8 mouse cellular contexts compared by ENCODE assay signal in genomic region chr6:124828101-124828592, GRCm38 (mm10). TPM values are rescaled to one million over a fixed set of nuclear protein-coding genes. Genes with fewer than 3 reads are reported as not detected.
DNase-seq lines count a peak whose midpoint lies in the region; ATAC-seq lines count a peak whose summit lies in the region.

No protein-coding gene starts in this region.

- peaks cover 49% of the 10 kb centered on the region for H3K36me3 ChIP-seq in embryonic facial prominence, embryonic 14.5 days (ENCODE audit: control insufficient read depth, insufficient read depth, low read length)
- peaks cover 52% of the 10 kb centered on the region for H3K36me3 ChIP-seq in intestine, embryonic 14.5 days (ENCODE audit: control insufficient read depth, insufficient read depth, low read length)
- peaks cover 57% of the 10 kb centered on the region for H3K36me3 ChIP-seq in liver, embryonic 15.5 days (replicated peaks)
- H3K36me3 ChIP-seq in neural tube, embryonic 14.5 days (ENCODE audit: control insufficient read depth, insufficient read depth, low read length) = peaks cover 29% of the 10 kb centered on the region

- 20% methylated on average over 10 of the region's 10 CpGs for WGBS in embryonic facial prominence, embryonic 14.5 days
- 21% methylated on average over 10 of the region's 10 CpGs for WGBS in intestine, embryonic 14.5 days
- WGBS in liver, embryonic 15.5 days (ENCODE audit: insufficient replicate concordance) = 20% methylated on average over 10 of the region's 10 CpGs
- WGBS in neural tube, embryonic 14.5 days = 22% methylated on average over 10 of the region's 10 CpGs

- H3K9ac ChIP-seq in embryonic facial prominence, embryonic 14.5 days (ENCODE audit: low read depth, low read length) = peak overlapping the region; percentile 63
- H3K9ac ChIP-seq in intestine, embryonic 14.5 days (ENCODE audit: low read length) = peak overlapping the region; percentile 50
- H3K9ac ChIP-seq in liver, embryonic 15.5 days = peak overlapping the region; percentile 53
- peak overlapping the region; percentile 51 for H3K9ac ChIP-seq in neural tube, embryonic 14.5 days (replicated peaks; ENCODE audit: low read depth, low read length)

- peak; percentile 56 for DNase-seq in left cerebral cortex, postnatal 4 days
- no peak for DNase-seq in left cerebral cortex, adult 8-10 months (ENCODE audit: low spot score in 2 of 2)
- peak; percentile 65 for DNase-seq in adrenal gland, adult 8-10 months
- peak; percentile 71 for DNase-seq in embryonic facial prominence, embryonic 14.5 days (ENCODE audit: low spot score)
- DNase-seq in intestine, embryonic 14.5 days (ENCODE audit: low spot score) = no peak
- no peak for DNase-seq in layer of hippocampus, adult 11-12 months (ENCODE audit: low spot score)

- intact Hi-C loops in left cerebral cortex, postnatal 4 days (cut with DNase I) = no loop called here

- peak overlapping the region; percentile 58 for H3K4me3 ChIP-seq in embryonic facial prominence, embryonic 14.5 days (ENCODE audit: low read depth, low read length)
- peak overlapping the region; percentile 69 for H3K4me3 ChIP-seq in intestine, embryonic 14.5 days (ENCODE audit: low read depth, low read length)
- H3K4me3 ChIP-seq in liver, embryonic 15.5 days (replicated peaks) = peak overlapping the region; percentile 83
- H3K4me3 ChIP-seq in neural tube, embryonic 14.5 days (ENCODE audit: low read depth, low read length) = peak overlapping the region; percentile 47

- no peak for ATAC-seq in embryonic facial prominence, embryonic 14.5 days (ENCODE audit: low read depth)
- ATAC-seq in intestine, embryonic 14.5 days (replicated peaks; ENCODE audit: low FRiP score, low TSS enrichment, low read depth) = no peak
- ATAC-seq in liver, embryonic 15.5 days (ENCODE audit: insufficient read depth) = no peak
- ATAC-seq in neural tube, embryonic 14.5 days (ENCODE audit: low read depth) = no peak

- H3K4me1 ChIP-seq in embryonic facial prominence, embryonic 14.5 days (ENCODE audit: control insufficient read depth, insufficient read depth, low read length) = peaks cover 9% of the 10 kb centered on the region; the same call in 1 of the 2 replicates
- H3K4me1 ChIP-seq in intestine, embryonic 14.5 days (replicated peaks; ENCODE audit: control insufficient read depth, insufficient read depth, low read length) = peaks cover 6% of the 10 kb centered on the region; the same call in 1 of the 2 replicates
- H3K4me1 ChIP-seq in liver, embryonic 15.5 days (replicated peaks) = peaks cover 49% of the 10 kb centered on the region
- peaks cover 16% of the 10 kb centered on the region for H3K4me1 ChIP-seq in neural tube, embryonic 14.5 days (ENCODE audit: control insufficient read depth, insufficient read depth, low read length)

- peak overlapping the region; percentile 82 for H3K4me2 ChIP-seq in embryonic facial prominence, embryonic 14.5 days (ENCODE audit: low read depth, low read length)
- peak overlapping the region; percentile 68 for H3K4me2 ChIP-seq in intestine, embryonic 14.5 days (ENCODE audit: low read length)
- H3K4me2 ChIP-seq in liver, embryonic 15.5 days = peak overlapping the region; percentile 92
- H3K4me2 ChIP-seq in neural tube, embryonic 14.5 days (ENCODE audit: low read depth, low read length) = peak overlapping the region; percentile 65

- H3K27ac ChIP-seq in embryonic facial prominence, embryonic 14.5 days (replicated peaks; ENCODE audit: low read depth, low read length) = peak overlapping the region; percentile 64
- peak overlapping the region; percentile 24; the same call in 1 of the 2 replicates for H3K27ac ChIP-seq in intestine, embryonic 14.5 days (ENCODE audit: low read depth)
- peak overlapping the region; percentile 60 for H3K27ac ChIP-seq in liver, embryonic 15.5 days (replicated peaks)
- H3K27ac ChIP-seq in neural tube, embryonic 14.5 days (ENCODE audit: low read depth, low read length) = peak overlapping the region; percentile 2; the same call in 1 of the 2 replicates

- H3K9me3 ChIP-seq in embryonic facial prominence, embryonic 14.5 days (ENCODE audit: control insufficient read depth, low read length) = no peaks in the 10 kb centered on the region
- no peaks in the 10 kb centered on the region for H3K9me3 ChIP-seq in intestine, embryonic 14.5 days (ENCODE audit: control insufficient read depth, low read length)
- no peaks in the 10 kb centered on the region for H3K9me3 ChIP-seq in liver, embryonic 15.5 days (replicated peaks)
- H3K9me3 ChIP-seq in neural tube, embryonic 14.5 days (ENCODE audit: control insufficient read depth, low read length) = no peaks in the 10 kb centered on the region

- no peaks in the 10 kb centered on the region for H3K27me3 ChIP-seq in embryonic facial prominence, embryonic 14.5 days (replicated peaks; ENCODE audit: control insufficient read depth, insufficient read depth, low read length)
- no peaks in the 10 kb centered on the region for H3K27me3 ChIP-seq in intestine, embryonic 14.5 days (replicated peaks; ENCODE audit: control insufficient read depth, insufficient read depth, low read length)
- no peaks in the 10 kb centered on the region for H3K27me3 ChIP-seq in liver, embryonic 15.5 days
- H3K27me3 ChIP-seq in neural tube, embryonic 14.5 days (ENCODE audit: control insufficient read depth, insufficient read depth, low read length) = no peaks in the 10 kb centered on the region

RNA-seq across cellular contexts. Expression of gene Usp5, which starts 1.1 kb away (rescaled TPM):
- 100 to 1,000 TPM; 192 to 202 TPM for total RNA-seq in left cerebral cortex, postnatal 4 days (2021)
- total RNA-seq in left cerebral cortex, adult 8-10 months (2022) = 100 to 1,000 TPM; 200 to 215 (median 204) TPM
- 100 to 1,000 TPM; 134 to 158 (median 154) TPM for total RNA-seq in adrenal gland, adult 8-10 months (2022)
- polyA plus RNA-seq in embryonic facial prominence, embryonic 14.5 days (2014; fragmentation: Nextera tagmentation; extraction: Ambion mirVana) = 110 and 131 TPM in 2 replicates
- polyA plus RNA-seq in intestine, embryonic 14.5 days (2014; fragmentation: Nextera tagmentation; extraction: Ambion mirVana) = 126 and 127 TPM in 2 replicates
- polyA plus RNA-seq in liver, embryonic 15.5 days (2015; fragmentation: Nextera tagmentation; extraction: Ambion mirVana) = 54.9 and 55.4 TPM in 2 replicates
- polyA plus RNA-seq in neural tube, embryonic 14.5 days (2014; fragmentation: Nextera tagmentation; extraction: Ambion mirVana) = 162 and 171 TPM in 2 replicates

RNA-seq across cellular contexts. Expression of gene Cdca3, which starts 1.2 kb away (rescaled TPM):
- 10 to 100 TPM in 1 of 2 experiments, 1 to 10 TPM in 1; 6.9 to 10.8 TPM for total RNA-seq in left cerebral cortex, postnatal 4 days (2021)
- 1 to 10 TPM in 1 of 4 experiments, under 1 TPM in 3; 0.49 to 1.0 (median 0.80) TPM for total RNA-seq in left cerebral cortex, adult 8-10 months (2022)
- 1 to 10 TPM; 1.9 to 4.4 (median 2.7) TPM for total RNA-seq in adrenal gland, adult 8-10 months (2022)
- polyA plus RNA-seq in embryonic facial prominence, embryonic 14.5 days (2014; fragmentation: Nextera tagmentation; extraction: Ambion mirVana) = 107 and 131 TPM in 2 replicates
- polyA plus RNA-seq in intestine, embryonic 14.5 days (2014; fragmentation: Nextera tagmentation; extraction: Ambion mirVana) = 178 and 183 TPM in 2 replicates
- 192 and 194 TPM in 2 replicates for polyA plus RNA-seq in liver, embryonic 15.5 days (2015; fragmentation: Nextera tagmentation; extraction: Ambion mirVana)
- 16.8 and 16.9 TPM in 2 replicates for polyA plus RNA-seq in neural tube, embryonic 14.5 days (2014; fragmentation: Nextera tagmentation; extraction: Ambion mirVana)

RNA-seq across cellular contexts. Expression of gene Gnb3, which starts 11.9 kb away (rescaled TPM):
- total RNA-seq in left cerebral cortex, postnatal 4 days (2021) = under 1 TPM; 0.32 to 0.46 TPM
- total RNA-seq in left cerebral cortex, adult 8-10 months (2022) = under 1 TPM in 3 of 4 experiments, not detected in 1; 0.20 to 0.87 (median 0.53) TPM
- 10 to 100 TPM in 3 of 4 experiments, 1 to 10 TPM in 1; 8.9 to 18.5 (median 14.5) TPM for total RNA-seq in adrenal gland, adult 8-10 months (2022)
- polyA plus RNA-seq in embryonic facial prominence, embryonic 14.5 days (2014; fragmentation: Nextera tagmentation; extraction: Ambion mirVana) = 2.9 and 3.5 TPM in 2 replicates
- 2.7 TPM in 2 replicates for polyA plus RNA-seq in intestine, embryonic 14.5 days (2014; fragmentation: Nextera tagmentation; extraction: Ambion mirVana)
- 0.29 and 0.68 TPM in 2 replicates for polyA plus RNA-seq in liver, embryonic 15.5 days (2015; fragmentation: Nextera tagmentation; extraction: Ambion mirVana)
- polyA plus RNA-seq in neural tube, embryonic 14.5 days (2014; fragmentation: Nextera tagmentation; extraction: Ambion mirVana) = 0.44 and 0.54 TPM in 2 replicates

RNA-seq across cellular contexts. Expression of gene Tpi1, which starts 14.1 kb away (rescaled TPM):
- total RNA-seq in left cerebral cortex, postnatal 4 days (2021) = 100 to 1,000 TPM; 275 to 296 TPM
- total RNA-seq in left cerebral cortex, adult 8-10 months (2022) = 100 to 1,000 TPM; 794 to 847 (median 813) TPM
- total RNA-seq in adrenal gland, adult 8-10 months (2022) = 100 to 1,000 TPM; 448 to 531 (median 475) TPM
- 861 and 874 TPM in 2 replicates for polyA plus RNA-seq in embryonic facial prominence, embryonic 14.5 days (2014; fragmentation: Nextera tagmentation; extraction: Ambion mirVana)
- 1,059 and 1,108 TPM in 2 replicates for polyA plus RNA-seq in intestine, embryonic 14.5 days (2014; fragmentation: Nextera tagmentation; extraction: Ambion mirVana)
- polyA plus RNA-seq in liver, embryonic 15.5 days (2015; fragmentation: Nextera tagmentation; extraction: Ambion mirVana) = 405 and 414 TPM in 2 replicates
- 393 and 412 TPM in 2 replicates for polyA plus RNA-seq in neural tube, embryonic 14.5 days (2014; fragmentation: Nextera tagmentation; extraction: Ambion mirVana)

RNA-seq across cellular contexts. Expression of gene Spsb2, which starts 19.7 kb away (rescaled TPM):
- 1 to 10 TPM; 4.1 TPM for total RNA-seq in left cerebral cortex, postnatal 4 days (2021)
- 1 to 10 TPM; 4.0 to 5.8 (median 5.0) TPM for total RNA-seq in left cerebral cortex, adult 8-10 months (2022)
- total RNA-seq in adrenal gland, adult 8-10 months (2022) = 10 to 100 TPM; 27.0 to 37.4 (median 33.6) TPM
- 9.1 and 10.0 TPM in 2 replicates for polyA plus RNA-seq in embryonic facial prominence, embryonic 14.5 days (2014; fragmentation: Nextera tagmentation; extraction: Ambion mirVana)
- polyA plus RNA-seq in intestine, embryonic 14.5 days (2014; fragmentation: Nextera tagmentation; extraction: Ambion mirVana) = 7.3 and 7.4 TPM in 2 replicates
- polyA plus RNA-seq in liver, embryonic 15.5 days (2015; fragmentation: Nextera tagmentation; extraction: Ambion mirVana) = 9.2 and 9.5 TPM in 2 replicates
- polyA plus RNA-seq in neural tube, embryonic 14.5 days (2014; fragmentation: Nextera tagmentation; extraction: Ambion mirVana) = 3.9 and 4.4 TPM in 2 replicates

Comparison
In these comparisons a context has a peak if more than half of its experiments do, and no peak if none do; other contexts are left out.
1. DNase-seq: peak in left cerebral cortex, postnatal 4 days (single experiment), adrenal gland, adult 8-10 months (single experiment) and embryonic facial prominence, embryonic 14.5 days (single experiment); none in left cerebral cortex, adult 8-10 months (0 of 2), intestine, embryonic 14.5 days (single experiment) and layer of hippocampus, adult 11-12 months (single experiment).
2. H3K27ac ChIP-seq: peak in every context shown above with its lines; median percentile 64 in embryonic facial prominence, embryonic 14.5 days; 60 in liver, embryonic 15.5 days; 24 in intestine, embryonic 14.5 days; 2 in neural tube, embryonic 14.5 days.
3. Peak in every context shown above with its lines, with median percentiles within 50 percentile points of each other: H3K4me2 ChIP-seq, H3K4me3 ChIP-seq and H3K9ac ChIP-seq.